Mouse (Mus musculus) adrenal gland, postnatal 14 days (tissue): ENCODE data around the gene Mag. TPM values are rescaled to one million over a fixed set of nuclear protein-coding genes. Genes with fewer than 3 reads are reported as not detected.
"Not testable (repeated sequence)": the region's sequence is repeated elsewhere in the genome, so short reads cannot be mapped to it uniquely, and the experiment has no call there.

Source experiments
- DNase-seq: peaks from one replicate; pipeline ENCODE4 v3.0.0; 2021; ENCODE audit warnings: mixed read lengths
- long read RNA-seq, 2 experiments: library from polyadenylated mRNA; stranded (forward); transcript quantifications; one replicate each; pipeline ENCODE4 v2.0.0; 2021
- total RNA-seq: library from RNA; stranded (reverse); gene quantifications from 2 replicates; pipeline ENCODE4 v1.2.3, GENCODE M21; 2021

The Mag gene
- total RNA-seq = 0.33 and 0.90 TPM in 2 replicates
- long read RNA-seq, experiment 1 = 0 reads
- long read RNA-seq, experiment 2, partial matches to known transcripts = 1 of 1 reads
- long read RNA-seq, experiment 2, other reads (novel, unspliced or antisense) = 0 of 1 reads

DNA sequence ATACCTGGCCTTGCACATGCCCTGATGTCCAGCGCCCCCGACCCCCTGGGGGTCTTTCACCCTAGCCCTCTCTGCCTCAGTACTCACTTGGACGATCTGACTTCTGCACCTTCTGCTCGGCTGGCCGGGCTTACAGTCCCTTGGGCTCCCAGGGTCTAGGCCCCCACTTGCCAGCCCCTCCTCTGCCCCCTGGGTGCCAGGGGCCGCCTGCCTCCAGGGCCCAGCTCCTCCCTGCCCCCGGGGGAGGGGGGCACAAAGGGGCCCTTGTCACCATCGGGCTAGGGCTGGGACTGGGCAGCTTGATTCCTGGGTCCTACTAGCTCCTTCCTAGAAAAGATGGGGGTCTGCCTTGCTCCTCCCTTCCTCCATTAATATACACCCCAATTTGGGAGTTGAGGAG, at the start of gene Mag:
TSS of gene Mag (minus strand) at position 142 of the 400 bp plus-strand sequence.
- no peak for DNase-seq

DNA sequence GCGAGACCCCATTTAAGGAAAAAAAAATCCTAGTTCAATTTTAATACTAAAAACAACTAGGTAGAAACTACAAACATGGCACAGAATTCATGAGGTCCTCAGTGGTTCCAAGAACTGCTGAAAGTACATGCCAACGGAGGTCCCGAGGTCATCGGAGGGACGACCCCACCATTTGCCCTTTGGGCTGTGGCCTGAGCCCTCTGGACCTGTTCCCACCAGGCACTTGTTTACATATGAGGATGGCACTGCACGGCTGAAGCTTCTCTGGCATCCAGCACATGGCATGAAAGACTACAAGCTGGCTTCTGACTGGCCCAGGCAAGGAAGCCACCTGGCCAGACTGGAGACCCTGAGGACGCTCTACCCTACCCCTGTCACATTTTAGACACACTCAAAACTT, 49.7 kb upstream of the Mag start:
- DNase-seq = no peak

DNA sequence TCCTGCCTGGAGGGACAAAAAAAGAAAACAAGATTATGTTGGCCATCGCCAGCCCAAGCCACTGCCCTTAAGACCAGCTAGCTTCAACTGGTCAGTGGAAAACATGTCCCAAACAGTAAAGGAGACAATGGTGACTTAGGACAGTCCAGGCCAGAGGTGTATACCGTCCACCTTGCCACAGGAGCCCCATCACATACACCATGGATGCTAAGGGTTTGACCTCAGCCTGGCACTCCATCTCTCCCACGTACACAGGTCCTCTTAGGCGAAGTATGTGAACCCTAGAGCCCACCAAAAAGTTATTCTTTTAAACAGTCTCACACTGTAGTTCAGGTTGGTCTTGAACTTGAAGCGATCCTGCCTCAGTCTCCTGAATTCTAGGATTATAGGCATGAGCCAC, 48.2 kb upstream of the Mag start:
- DNase-seq = no peak

GRCm38 (mm10) chr7:30959786-30960349, 45.2 kb upstream of the Mag start:
- peak; percentile 55 for DNase-seq

- no peak for DNase-seq
Measured at GRCm38 (mm10) chr7:30958866-30959487, 44.3 kb upstream of the Mag start.

- DNase-seq = peak; percentile 24
Measured at GRCm38 (mm10) chr7:30958109-30958865, 43.6 kb upstream of the Mag start.

DNA sequence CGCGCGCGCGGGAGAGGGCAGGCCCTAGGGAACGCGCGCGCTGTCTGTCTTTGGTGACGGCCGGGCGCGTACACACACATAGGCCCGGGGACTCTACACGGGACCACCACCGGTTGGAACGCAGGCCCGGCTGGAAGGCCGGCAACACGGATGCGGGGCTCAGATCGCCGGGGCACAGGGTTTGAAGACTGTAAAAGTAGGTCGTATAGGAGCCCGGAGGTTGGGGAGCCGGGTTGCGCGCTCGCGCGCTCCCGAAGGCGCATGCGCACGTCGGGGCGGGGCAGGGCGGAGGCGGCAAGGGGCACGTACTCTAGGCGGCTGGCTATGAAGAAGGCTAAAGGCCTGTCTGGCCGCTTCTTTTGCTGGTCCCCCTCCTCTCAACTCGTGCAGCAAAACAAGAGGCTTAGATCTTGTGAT, 42.7 kb upstream of the Mag start:
- peak; percentile 95 for DNase-seq

DNA sequence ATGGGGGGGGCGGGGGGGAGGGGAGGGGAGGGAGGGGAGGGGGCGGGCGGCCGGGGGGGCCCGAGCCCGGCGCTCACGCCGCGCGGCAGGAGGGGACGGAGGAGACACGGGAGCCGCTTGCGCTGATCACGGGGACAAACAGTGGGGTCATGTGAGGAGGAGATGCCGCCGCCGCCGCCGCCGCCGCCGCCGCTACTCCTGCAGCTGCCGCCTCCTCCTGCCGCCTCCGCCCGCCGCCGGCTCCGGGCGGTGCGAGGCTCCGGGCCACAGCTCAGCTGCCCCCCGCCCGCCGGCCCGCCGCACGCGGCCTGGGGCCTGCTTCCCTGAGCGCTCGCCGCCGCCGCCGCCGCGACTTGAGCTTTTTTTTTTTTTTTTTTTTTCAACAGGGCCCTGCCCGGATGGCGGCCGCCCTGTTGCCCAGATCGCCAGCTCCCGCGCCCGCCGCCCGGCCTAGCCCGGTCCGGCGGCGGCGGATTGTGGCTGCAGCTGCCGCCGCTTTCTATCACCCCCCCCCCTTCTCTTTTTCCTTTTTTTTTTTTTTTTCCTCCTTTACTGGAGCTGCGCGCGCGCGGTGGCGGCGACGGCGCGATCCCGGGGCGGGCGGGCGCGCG, 42.2 kb upstream of the Mag start, which contains the start of gene Usf2:
TSS of gene Usf2 (minus strand) at position 48 of the 611 bp plus-strand sequence.
- DNase-seq = peak; percentile 93

GRCm38 (mm10) chr7:30956357-30956751, 41.7 kb upstream of the Mag start:
- no peak for DNase-seq

GRCm38 (mm10) chr7:30955584-30956356, 41.1 kb upstream of the Mag start:
- DNase-seq = peak; percentile 95

DNA sequence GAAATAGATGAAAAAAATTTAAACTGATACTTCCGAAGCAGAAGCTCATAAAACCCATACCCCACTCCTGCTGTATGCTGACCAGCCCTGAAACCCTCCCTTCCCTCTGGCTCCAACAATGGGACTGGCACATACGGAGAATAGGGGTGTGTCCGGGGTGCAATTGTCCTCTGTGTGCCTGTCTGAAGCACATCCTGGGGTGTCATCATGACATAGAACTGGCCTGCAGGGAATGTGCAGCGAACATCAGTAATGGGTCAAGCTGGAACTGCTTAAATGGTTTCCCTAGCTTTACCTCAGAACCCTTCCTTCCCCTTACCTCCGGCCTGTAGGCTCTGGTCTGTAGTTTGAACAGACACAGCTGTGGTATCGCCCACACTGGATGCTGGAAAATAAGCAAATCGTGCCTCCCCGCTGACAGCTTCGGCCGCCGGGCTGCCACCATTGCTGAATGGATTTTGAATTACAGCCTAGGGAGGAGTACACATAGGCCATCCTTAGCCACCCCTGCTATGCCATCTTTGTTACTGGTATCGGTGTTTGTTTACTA, 40.4 kb upstream of the Mag start:
- DNase-seq = peak; percentile 9

DNA sequence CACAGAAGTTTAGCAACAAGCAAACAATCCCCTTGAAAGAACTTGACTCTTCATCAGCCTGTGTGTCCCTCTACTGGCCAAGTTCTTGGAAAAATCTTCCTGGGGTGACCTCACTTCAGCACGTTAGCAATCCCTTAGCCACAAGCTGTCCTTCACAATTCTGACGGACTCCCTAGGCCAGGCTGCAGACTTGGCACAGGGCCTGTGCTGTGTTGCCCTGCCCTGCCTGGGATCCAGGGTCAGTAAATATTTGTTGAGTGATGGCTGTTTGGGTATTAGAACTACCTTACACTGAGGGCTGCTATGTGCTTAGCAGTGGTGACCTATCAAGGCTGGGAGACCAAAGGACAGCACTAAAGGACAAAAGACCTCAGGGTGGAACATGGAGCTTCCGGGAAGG, 39.4 kb upstream of the Mag start:
- peak; percentile 87 for DNase-seq

DNA sequence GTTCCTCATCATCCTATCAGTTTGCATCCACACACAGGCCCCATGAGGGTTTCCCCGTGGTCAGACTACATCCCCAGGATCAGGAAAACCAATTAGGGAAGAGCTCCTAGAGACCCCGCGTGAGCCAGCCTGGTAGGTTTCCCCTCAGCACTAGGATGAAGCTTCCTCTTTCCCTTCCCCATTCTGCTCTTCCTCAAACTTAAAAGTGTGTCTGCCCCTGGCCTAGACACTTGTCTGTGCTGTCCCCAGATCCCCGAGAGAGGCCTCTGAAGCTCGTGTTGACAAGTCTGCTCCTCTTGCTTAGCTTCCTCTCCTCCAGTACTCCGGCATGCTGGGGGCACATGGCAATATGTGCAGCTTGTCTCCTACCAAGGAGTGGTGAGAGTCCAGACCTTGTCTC, 38.8 kb upstream of the Mag start:
- DNase-seq = peak; percentile 13

DNA sequence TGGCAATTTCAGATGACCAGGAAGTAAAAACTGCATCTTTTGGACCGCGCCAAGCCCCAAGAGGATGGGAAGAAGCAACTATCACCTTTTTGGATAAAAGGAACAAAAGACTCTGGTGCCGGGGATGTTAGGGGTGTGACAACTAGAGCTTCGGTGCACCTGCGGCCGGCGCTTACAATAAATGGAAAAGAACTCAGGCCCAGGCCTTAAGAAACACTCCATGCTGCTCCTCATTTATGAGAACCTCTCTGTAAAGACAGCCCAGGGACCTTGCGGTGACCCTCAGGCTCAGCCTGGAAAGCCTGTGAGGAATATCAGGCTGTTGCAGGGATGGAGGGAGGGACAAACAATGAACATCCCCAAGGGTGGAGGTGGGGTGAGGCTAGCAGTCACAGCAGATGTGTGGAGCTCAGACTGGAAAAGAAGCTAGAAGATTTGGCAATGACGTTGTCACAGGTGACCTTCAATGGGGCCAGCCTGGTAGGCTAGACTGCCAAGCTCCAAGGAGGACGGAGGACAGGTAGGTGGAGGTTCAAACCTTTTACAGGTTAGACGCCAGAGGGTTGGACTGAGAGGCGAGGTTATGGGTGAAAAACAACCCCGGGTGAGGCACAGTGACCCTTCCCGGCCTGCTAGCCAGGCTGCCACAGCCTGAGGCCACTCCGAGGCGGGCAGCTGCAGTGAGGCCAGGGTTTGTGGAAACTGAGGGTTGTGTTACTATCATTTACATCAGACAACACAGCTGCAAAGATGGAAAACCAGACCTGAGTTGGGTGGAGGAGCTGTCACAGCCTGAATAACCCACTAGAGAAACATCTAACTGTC, 38.0 kb upstream of the Mag start:
- DNase-seq = peak; percentile 17

DNA sequence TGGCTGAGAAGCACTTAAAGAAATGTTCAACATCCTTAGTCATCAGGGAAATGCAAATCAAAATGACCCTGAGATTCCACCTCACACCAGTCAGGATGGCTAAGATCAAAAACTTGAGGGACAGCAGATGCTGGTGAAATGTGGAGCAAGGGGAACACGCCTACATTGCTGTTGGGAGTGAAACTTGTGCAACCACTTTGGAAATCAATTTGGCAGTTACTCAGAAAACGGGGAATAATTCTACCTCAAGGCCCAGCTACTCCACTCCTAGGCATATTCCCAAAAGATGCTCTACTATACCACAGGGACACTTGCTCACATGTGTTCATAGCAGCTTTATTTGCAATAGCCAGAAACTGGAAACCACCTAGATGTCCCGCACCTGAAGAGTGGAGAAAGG, 35.2 kb upstream of the Mag start:
- DNase-seq = peak; percentile 56

GRCm38 (mm10) chr7:30945876-30946275, 31.2 kb upstream of the Mag start:
- DNase-seq = no peak

DNA sequence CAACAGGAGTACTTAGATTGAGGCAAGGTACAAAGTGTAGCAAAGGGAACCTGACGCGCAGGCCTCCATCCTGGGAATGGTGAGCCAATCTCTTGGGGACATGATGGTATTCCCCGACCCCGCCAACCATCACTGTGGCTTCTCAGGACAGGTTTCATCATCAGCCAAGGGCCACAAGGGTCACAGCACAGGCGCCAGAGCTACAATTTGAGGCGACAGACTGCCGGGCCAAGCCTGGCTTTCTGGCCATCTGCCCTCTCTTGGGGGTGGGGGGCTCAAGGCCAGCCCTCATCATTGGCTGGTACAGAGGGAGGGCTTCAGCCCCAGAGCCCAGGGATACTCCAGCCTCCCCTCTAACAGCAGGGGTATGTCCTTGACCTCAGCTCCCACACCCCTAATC, 30.8 kb upstream of the Mag start:
- DNase-seq = peak; percentile 62

GRCm38 (mm10) chr7:30944706-30945105, 30.0 kb upstream of the Mag start:
- not testable (repeated sequence) for DNase-seq

- DNase-seq = no peak
Measured at GRCm38 (mm10) chr7:30943909-30944635, 29.4 kb upstream of the Mag start, which contains the start of gene Hamp. TSS of gene Hamp (minus strand) at chr7:30944032.

- DNase-seq = not testable (repeated sequence)
Measured at GRCm38 (mm10) chr7:30942365-30942764, 27.7 kb upstream of the Mag start.
